Mouse (Mus musculus) activated CD4-positive, CD25-positive, alpha-beta regulatory T cell, adult 4 months (primary cell): ENCODE results near the gene Zdhhc3. TPM values are rescaled to one million over a fixed set of nuclear protein-coding genes. Genes with fewer than 3 reads are reported as not detected.

Source experiments
- polyA plus RNA-seq, 2 experiments: library from polyadenylated mRNA; unstranded; fragments of 100-300 nt; shearing (Covaris generic); gene quantifications; one replicate each; pipeline ENCODE4 v1.2.1; 2017

Gene Zdhhc3
- polyA plus RNA-seq, 2 experiments from 2014 or later, result 13.6 to 19.3 TPM

Other genes starting within 250 kb of the Zdhhc3 start
- gene Zfp445, start 247.2 kb downstream of the Zdhhc3 start, polyA plus RNA-seq, result 10 to 100 TPM; 23.7 to 38.9 TPM
- gene Zkscan7, start 227.5 kb downstream of the Zdhhc3 start, polyA plus RNA-seq, result 1 to 10 TPM; 1.4 to 6.6 TPM
- not detected for gene Zfp105, start 190.1 kb downstream of the Zdhhc3 start, polyA plus RNA-seq
- 10 to 100 TPM; 21.0 to 32.6 TPM for gene 1110059G10Rik, start 162.2 kb downstream of the Zdhhc3 start, polyA plus RNA-seq
- 10 to 100 TPM; 16.8 to 19.3 TPM for gene Kif15, start 162.2 kb downstream of the Zdhhc3 start, polyA plus RNA-seq
- 10 to 100 TPM; 18.0 to 18.3 TPM for gene Tmem42, start 91.9 kb downstream of the Zdhhc3 start, polyA plus RNA-seq
- gene Tgm4, start 78.5 kb downstream of the Zdhhc3 start, polyA plus RNA-seq, result 1 to 10 TPM in 1 of 2 experiments, not detected in 1; 1.4 TPM
- gene Exosc7, start within 50 bp of the Zdhhc3 start, polyA plus RNA-seq, result 10 to 100 TPM; 85.5 to 95.0 TPM
- gene Clec3b, start 37.7 kb upstream of the Zdhhc3 start, polyA plus RNA-seq, result not detected
- under 1 TPM; 0.57 to 0.97 TPM for gene Cdcp1, start 102.8 kb upstream of the Zdhhc3 start, polyA plus RNA-seq
- gene Tmem158, start 147.6 kb upstream of the Zdhhc3 start, polyA plus RNA-seq, result 1 to 10 TPM in 1 of 2 experiments, under 1 TPM in 1; 0.46 to 1.2 TPM